Mouse (Mus musculus) liver, adult 2 months (tissue): ENCODE measurements at regions not wholly inside any gene's neighbourhood (a gene's known extent, or its start where the extent isn't known, plus 50 kb on each side); places are given as distances from the start of the nearest gene placed in this dataset.

ENCODE experiments used
- DNase-seq: peaks from one replicate; pipeline ENCODE4 v3.0.0-alpha.2; 2011; ENCODE audit warnings: low read depth, low spot score; ENCODE audit errors: extremely low read depth
- H3K27ac ChIP-seq: fragments of 200-500 bp; replicated peaks from 2 replicates; pipeline ENCODE4 v1.5.1; 2012; ENCODE audit warnings: low read depth, mild to moderate bottlenecking, control low read depth, inconsistent platforms, low read length; ENCODE audit not compliant: insufficient read depth
- H3K27me3 ChIP-seq: fragments of 200-500 bp; 2 replicates; pipeline ENCODE4 v1.6.1; 2012; ENCODE audit warnings: mild to moderate bottlenecking, moderate library complexity, low read length, inconsistent platforms; ENCODE audit not compliant: control insufficient read depth, insufficient read depth
- H3K36me3 ChIP-seq: fragments of 200-500 bp; 2 replicates; pipeline ENCODE4 v1.6.1; 2012; ENCODE audit warnings: low read length, inconsistent platforms; ENCODE audit not compliant: control insufficient read depth, insufficient read depth
- H3K4me1 ChIP-seq: fragments of 200-500 bp; 2 replicates; pipeline ENCODE4 v1.6.1; 2011; ENCODE audit warnings: low read length; ENCODE audit not compliant: control insufficient read depth, insufficient read depth
- H3K4me3 ChIP-seq: fragments of 200-500 bp; 2 replicates; pipeline ENCODE4 v1.5.1; 2011; ENCODE audit warnings: low read depth, mild to moderate bottlenecking, control low read depth, low read length, moderate library complexity; ENCODE audit not compliant: insufficient read depth
- H3K79me2 ChIP-seq: fragments of 200-500 bp; 2 replicates; pipeline ENCODE4 v1.6.1; 2012; ENCODE audit warnings: inconsistent platforms, mild to moderate bottlenecking, low read length, moderate library complexity; ENCODE audit not compliant: control insufficient read depth, insufficient read depth
- H3K9ac ChIP-seq: fragments of 200-500 bp; 2 replicates; pipeline ENCODE4 v1.6.1; 2012; ENCODE audit warnings: low read depth, mild to moderate bottlenecking, control low read depth, inconsistent platforms, low read length
- CTCF ChIP-seq: fragments of 200-500 bp; IDR thresholded peaks from 2 replicates; pipeline ENCODE4 v1.5.1; 2011; ENCODE audit warnings: low read depth, low read length, control low read depth
- POLR2A ChIP-seq: fragments of 200-500 bp; IDR thresholded peaks from 2 replicates; pipeline ENCODE4 v1.6.1; 2011; ENCODE audit warnings: low read length, control low read depth; ENCODE audit not compliant: insufficient read depth; ENCODE audit errors: extremely low read depth
- WGBS: fragments of 180-500 bp; shearing (Covaris S2); methylation state at CpG from one replicate; pipeline ENCODE4 v1.1.7; 2018; 5-methylcytosine and 5-hydroxymethylcytosine counted together

- TF ChIP-seq POLR2A (no peak), CTCF (no peak)
- no peaks in the 10 kb centered on the region; the same call in 1 of the 2 replicates for H3K27me3 ChIP-seq
- no peaks in the 10 kb centered on the region for H3K79me2 ChIP-seq
- no peaks in the 10 kb centered on the region for H3K36me3 ChIP-seq
- H3K27ac ChIP-seq = no peak overlapping the region
- DNase-seq = no peak
- WGBS = 82% methylated on average over 2 of the region's 2 CpGs
- H3K4me1 ChIP-seq = no peaks in the 10 kb centered on the region
- no peak overlapping the region for H3K9ac ChIP-seq
- H3K4me3 ChIP-seq = no peak overlapping the region
Observed at GRCm38 (mm10) chr1:75783206-75783605, 237.1 kb downstream of the Slc4a3 start.

DNA sequence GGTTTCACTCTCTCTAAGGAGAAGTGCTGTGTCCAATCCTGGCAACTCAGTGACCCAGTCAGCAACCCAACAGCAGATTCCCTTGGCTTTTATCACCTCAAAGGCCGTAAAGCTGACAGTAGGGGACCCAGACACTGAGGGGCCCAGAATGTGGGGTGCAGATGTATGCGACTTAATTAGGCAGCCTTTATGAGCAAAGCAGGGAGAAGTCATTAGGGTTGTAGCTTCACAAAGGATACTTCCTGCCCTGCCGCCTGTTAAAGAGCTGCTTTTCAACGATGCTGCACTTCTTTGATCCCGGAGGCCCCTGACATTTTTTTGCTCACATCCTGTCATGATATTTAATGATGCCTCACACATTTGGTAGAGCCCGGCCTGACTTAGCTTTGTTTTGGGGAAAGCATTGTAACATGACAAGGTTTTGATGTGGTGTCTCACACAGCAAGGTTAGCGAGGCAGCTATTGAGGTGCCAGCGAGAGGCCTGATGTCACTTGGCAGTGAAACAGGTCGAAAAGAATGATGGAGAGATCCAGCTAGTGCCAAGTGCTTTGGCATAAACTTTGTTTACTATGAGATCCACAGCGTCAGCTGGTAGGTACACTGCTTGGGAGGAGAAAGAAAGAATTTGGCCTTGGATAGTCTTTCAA lies 240.2 kb downstream of the Slc4a3 start:
- H3K36me3 ChIP-seq = no peaks in the 10 kb centered on the region
- no peaks in the 10 kb centered on the region for H3K4me1 ChIP-seq
- no peak overlapping the region for H3K4me3 ChIP-seq
- H3K79me2 ChIP-seq = no peaks in the 10 kb centered on the region
- DNase-seq = peak; percentile 8
- no peak overlapping the region for H3K27ac ChIP-seq
- no peak overlapping the region for H3K9ac ChIP-seq
- no peak for TF ChIP-seq CTCF
- TF ChIP-seq POLR2A = no peak
- no peaks in the 10 kb centered on the region; the same call in 1 of the 2 replicates for H3K27me3 ChIP-seq
- 70% methylated on average over 10 of the region's 10 CpGs for WGBS

- TF ChIP-seq CTCF = no peak
- TF ChIP-seq POLR2A = no peak
- DNase-seq = no peak
- no peaks in the 10 kb centered on the region for H3K4me1 ChIP-seq
- H3K9ac ChIP-seq = no peak overlapping the region
- no peaks in the 10 kb centered on the region for H3K79me2 ChIP-seq
- H3K27ac ChIP-seq = no peak overlapping the region
- no peaks in the 10 kb centered on the region for H3K27me3 ChIP-seq
- no peak overlapping the region for H3K4me3 ChIP-seq
- H3K36me3 ChIP-seq = no peaks in the 10 kb centered on the region
- 74% methylated on average over 1 of the region's 1 CpGs for WGBS
Observed at GRCm38 (mm10) chr1:75791509-75791908, 245.4 kb downstream of the Slc4a3 start.

DNA sequence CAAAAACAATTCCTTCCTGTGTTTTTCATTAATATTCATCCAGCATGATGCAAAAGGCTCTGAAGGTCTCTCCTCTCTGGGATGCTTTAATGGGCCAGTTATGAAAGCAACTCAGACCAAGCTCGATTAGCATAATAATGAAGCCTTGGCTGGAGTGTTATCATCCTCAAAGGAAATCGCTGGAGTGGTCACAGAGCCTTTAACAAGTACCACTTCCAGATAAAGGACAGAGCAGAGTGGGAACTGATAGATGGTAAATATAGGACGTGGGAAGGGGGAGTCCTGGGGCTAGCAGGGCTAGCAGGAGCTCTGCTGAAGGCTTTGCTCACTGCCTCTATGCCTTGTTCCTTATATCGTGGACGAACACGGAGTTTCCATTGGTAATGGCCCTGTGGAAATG lies 251.7 kb downstream of the Slc4a3 start:
- 61% methylated on average over 6 of the region's 6 CpGs for WGBS
- Histone ChIP-seq H3K9ac (no peak overlapping the region), H3K4me3 (no peak overlapping the region), H3K36me3 (no peaks in the 10 kb centered on the region), H3K27me3 (no peaks in the 10 kb centered on the region), H3K27ac (no peak overlapping the region), H3K79me2 (no peaks in the 10 kb centered on the region), H3K4me1 (no peaks in the 10 kb centered on the region)
- no peak for DNase-seq
- TF ChIP-seq POLR2A (no peak), CTCF (no peak)

DNA sequence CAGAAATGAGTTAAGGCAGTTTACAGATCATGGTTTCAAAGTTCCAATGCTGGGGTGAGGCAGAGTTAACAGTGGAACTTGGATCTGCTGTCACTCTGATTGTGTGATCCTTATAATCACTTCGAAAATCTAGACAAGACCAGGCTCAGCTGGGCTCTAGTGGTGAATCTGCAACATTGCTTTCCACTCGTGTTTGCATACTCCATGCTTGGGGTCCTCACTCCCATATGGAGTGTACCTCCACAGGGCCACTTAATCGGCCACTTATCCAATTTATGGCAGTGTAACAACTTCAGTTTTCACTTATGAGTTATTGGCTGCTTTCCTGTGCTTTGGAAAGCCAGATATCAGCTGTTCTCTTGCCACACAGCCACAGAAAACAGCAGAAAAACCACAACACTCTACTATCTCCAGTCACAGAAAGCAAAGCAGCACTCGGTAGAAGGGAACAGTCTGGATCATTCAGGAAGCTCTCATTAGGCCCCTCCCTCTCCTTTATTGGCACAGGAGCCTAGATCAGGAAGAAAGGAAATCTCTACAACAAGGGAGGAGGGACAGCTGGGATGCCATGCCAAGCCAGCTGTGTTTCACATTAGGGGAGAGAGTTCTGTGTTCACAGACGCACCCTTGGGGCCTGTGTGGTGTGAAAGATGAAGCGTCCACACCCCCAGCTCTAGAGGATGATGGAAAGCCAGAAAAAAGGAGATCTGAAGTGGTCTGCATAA lies 252.5 kb downstream of the Slc4a3 start:
- H3K4me1 ChIP-seq = no peaks in the 10 kb centered on the region
- no peak overlapping the region for H3K27ac ChIP-seq
- no peaks in the 10 kb centered on the region for H3K36me3 ChIP-seq
- H3K9ac ChIP-seq = no peak overlapping the region
- TF ChIP-seq CTCF (no peak), POLR2A (no peak)
- no peak overlapping the region for H3K4me3 ChIP-seq
- H3K79me2 ChIP-seq = no peaks in the 10 kb centered on the region
- WGBS = 68% methylated on average over 6 of the region's 6 CpGs
- H3K27me3 ChIP-seq = no peaks in the 10 kb centered on the region
- no peak for DNase-seq

DNA sequence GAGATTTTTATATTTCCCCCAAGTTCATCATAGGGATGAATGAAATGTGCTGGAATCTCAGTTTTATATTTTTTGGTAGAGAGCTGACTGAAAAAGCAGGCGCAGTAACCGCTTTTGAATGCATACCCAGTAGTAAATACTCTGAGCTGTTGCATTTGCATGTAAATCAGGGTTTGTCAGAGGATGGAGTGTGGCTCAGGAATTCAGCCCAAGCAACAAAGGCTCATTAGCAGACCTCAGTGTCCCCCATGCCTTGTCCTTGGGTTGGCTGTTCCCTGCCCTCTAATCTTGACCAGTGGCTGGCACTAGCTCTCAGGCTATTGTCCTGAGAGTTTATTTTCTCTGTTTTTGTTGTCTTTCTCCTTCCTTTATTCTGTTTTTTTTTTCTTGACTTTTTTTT lies 258.4 kb downstream of the Slc4a3 start:
- Histone ChIP-seq H3K27me3 (no peaks in the 10 kb centered on the region), H3K4me3 (no peak overlapping the region), H3K36me3 (no peaks in the 10 kb centered on the region), H3K27ac (no peak overlapping the region), H3K4me1 (no peaks in the 10 kb centered on the region), H3K9ac (no peak overlapping the region), H3K79me2 (no peaks in the 10 kb centered on the region)
- no peak for DNase-seq
- WGBS = 70% methylated on average over 2 of the region's 2 CpGs
- TF ChIP-seq CTCF (no peak), POLR2A (no peak)
